Mouse (Mus musculus) MEL (cell line): Measurements from ENCODE around the gene Gm3880. TPM values are rescaled to one million over a fixed set of nuclear protein-coding genes. Genes with fewer than 3 reads are reported as not detected.

Source experiments
- DNase-seq: peaks from one replicate; pipeline ENCODE4 v3.0.0; 2011; ENCODE audit warnings: low read depth, low spot score
- H3K27ac ChIP-seq: 2 replicates; pipeline ENCODE4 v1.5.1; 2012; ENCODE audit warnings: low read depth, mild to moderate bottlenecking, control low read depth, low read length, moderate library complexity; ENCODE audit not compliant: control insufficient read depth
- H3K27me3 ChIP-seq, 2 experiments: fragments of 150-350 bp in 1 of 2; sonication (generic) in 1 of 2; 2 replicates each; pipeline ENCODE4 v1.6.1; 2012; ENCODE audit warnings: low read length in 2 of 2, mild to moderate bottlenecking in 2 of 2, improper control_type of control experiment in 1 of 2, moderate library complexity in 1 of 2; ENCODE audit not compliant: insufficient read depth in 2 of 2, control insufficient read depth in 1 of 2
- H3K36me3 ChIP-seq, 2 experiments: 2 replicates each; pipeline ENCODE4 v1.6.1; 2012 to 2014; ENCODE audit warnings: low read length in 2 of 2, improper control_type of control experiment in 1 of 2, inconsistent platforms in 1 of 2, mild to moderate bottlenecking in 1 of 2; ENCODE audit not compliant: insufficient read depth in 2 of 2, control insufficient read depth in 1 of 2
- H3K4me1 ChIP-seq, 2 experiments: fragments of 150-350 bp in 1 of 2; sonication (generic) in 1 of 2; 2 replicates each; pipeline ENCODE4 v1.6.1; 2012; ENCODE audit warnings: low read length in 2 of 2, improper control_type of control experiment in 1 of 2, mild to moderate bottlenecking in 1 of 2; ENCODE audit not compliant: insufficient read depth in 2 of 2, control insufficient read depth in 1 of 2
- H3K4me3 ChIP-seq, 2 experiments: fragments of 150-350 bp in 1 of 2; sonication (generic) in 1 of 2; 2 replicates each; pipeline ENCODE4 v1.5.1; 2012; ENCODE audit warnings: low read depth in 2 of 2, low read length in 2 of 2, mild to moderate bottlenecking in 2 of 2, moderate library complexity in 2 of 2, control low read depth in 1 of 2, improper control_type of control experiment in 1 of 2; ENCODE audit not compliant: control insufficient read depth in 1 of 2, insufficient read depth in 1 of 2
- H3K79me2 ChIP-seq: 2 replicates; pipeline ENCODE4 v1.6.1; 2012; ENCODE audit warnings: mild to moderate bottlenecking, low read length, moderate library complexity; ENCODE audit not compliant: control insufficient read depth, poor library complexity, insufficient read depth
- H3K9ac ChIP-seq: 2 replicates; pipeline ENCODE4 v1.6.1; 2012; ENCODE audit warnings: low read depth, mild to moderate bottlenecking, control low read depth, low read length, moderate library complexity; ENCODE audit not compliant: control insufficient read depth, poor library complexity, severe bottlenecking
- H3K9me3 ChIP-seq: fragments of 150-350 bp; sonication (generic); replicated peaks from 2 replicates; pipeline ENCODE4 v1.6.1; 2012; ENCODE audit warnings: mild to moderate bottlenecking, low read length, improper control_type of control experiment, moderate library complexity; ENCODE audit not compliant: insufficient read depth
- CHD1 ChIP-seq: IDR thresholded peaks from 2 replicates; pipeline ENCODE4 v1.6.1; 2012; ENCODE audit warnings: low read depth, mild to moderate bottlenecking, inconsistent platforms, low read length, improper control_type of control experiment
- E2F4 ChIP-seq: IDR thresholded peaks from 2 replicates; pipeline ENCODE4 v1.6.1; 2011; ENCODE audit warnings: low read depth, low read length, improper control_type of control experiment, borderline replicate concordance
- GATA1 ChIP-seq: IDR thresholded peaks from 2 replicates; pipeline ENCODE4 v1.6.1; 2011; ENCODE audit warnings: low read depth, low read length, improper control_type of control experiment
- MYB ChIP-seq: IDR thresholded peaks from 2 replicates; pipeline ENCODE4 v1.6.1; 2011; ENCODE audit warnings: mild to moderate bottlenecking, low read depth, low read length, improper control_type of control experiment
- NELFE ChIP-seq: IDR thresholded peaks from 2 replicates; pipeline ENCODE4 v1.6.1; 2011; ENCODE audit warnings: low read depth, low read length, improper control_type of control experiment
- NRF1 ChIP-seq: IDR thresholded peaks from 2 replicates; pipeline ENCODE4 v1.6.1; 2014; ENCODE audit warnings: low read depth, mild to moderate bottlenecking, inconsistent platforms, low read length, improper control_type of control experiment, moderate library complexity; ENCODE audit not compliant: poor library complexity, insufficient read depth, severe bottlenecking
- POLR2A ChIP-seq, 2 experiments: IDR thresholded peaks; 2 replicates each; pipeline ENCODE4 v1.6.1; 2011 to 2012; ENCODE audit warnings: low read length in 2 of 2, mild to moderate bottlenecking in 2 of 2, control low read depth in 1 of 2, improper control_type of control experiment in 1 of 2, low read depth in 1 of 2, moderate library complexity in 1 of 2; ENCODE audit not compliant: control insufficient read depth in 1 of 2, insufficient read depth in 1 of 2, poor library complexity in 1 of 2
- SIN3A ChIP-seq: IDR thresholded peaks from 2 replicates; pipeline ENCODE4 v1.6.1; 2012; ENCODE audit warnings: low read length, improper control_type of control experiment, inconsistent platforms
- UBTF ChIP-seq: IDR thresholded peaks from 2 replicates; pipeline ENCODE4 v1.6.1; 2012; ENCODE audit warnings: low read depth, mild to moderate bottlenecking, inconsistent platforms, low read length, improper control_type of control experiment, moderate library complexity, borderline replicate concordance; ENCODE audit not compliant: insufficient read depth
- ZC3H11A ChIP-seq: IDR thresholded peaks from 2 replicates; pipeline ENCODE4 v1.6.1; 2012; ENCODE audit warnings: low read depth, mild to moderate bottlenecking, inconsistent platforms, low read length, improper control_type of control experiment
- ZKSCAN1 ChIP-seq: IDR thresholded peaks from 2 replicates; pipeline ENCODE4 v1.6.1; 2012; ENCODE audit warnings: low read depth, mild to moderate bottlenecking, inconsistent platforms, low read length, improper control_type of control experiment, moderate library complexity
- polyA plus RNA-seq, 2 experiments: library from polyadenylated mRNA; stranded (reverse) in 1 of 2; unstranded in 1 of 2; fragments of >175 nt in 1 of 2; fragments of >200 nt in 1 of 2; gene quantifications; 2 replicates each; pipeline versions ENCODE4 v1.2.1 to v1.2.4; 2012; ENCODE audit warnings: low replicate concordance in 2 of 2, low read depth in 1 of 2; ENCODE audit not compliant: insufficient read length in 2 of 2, insufficient read depth in 1 of 2, missing spikeins in 1 of 2
- total RNA-seq: library from RNA; depleted of rRNA; stranded (reverse); fragments of 300-350 nt; gene quantifications from 2 replicates; pipeline ENCODE4 v1.2.3, GENCODE M21; 2012; rRNA removed

The Gm3880 gene
- total and polyA plus RNA-seq, 3 experiments: not detected

DNA sequence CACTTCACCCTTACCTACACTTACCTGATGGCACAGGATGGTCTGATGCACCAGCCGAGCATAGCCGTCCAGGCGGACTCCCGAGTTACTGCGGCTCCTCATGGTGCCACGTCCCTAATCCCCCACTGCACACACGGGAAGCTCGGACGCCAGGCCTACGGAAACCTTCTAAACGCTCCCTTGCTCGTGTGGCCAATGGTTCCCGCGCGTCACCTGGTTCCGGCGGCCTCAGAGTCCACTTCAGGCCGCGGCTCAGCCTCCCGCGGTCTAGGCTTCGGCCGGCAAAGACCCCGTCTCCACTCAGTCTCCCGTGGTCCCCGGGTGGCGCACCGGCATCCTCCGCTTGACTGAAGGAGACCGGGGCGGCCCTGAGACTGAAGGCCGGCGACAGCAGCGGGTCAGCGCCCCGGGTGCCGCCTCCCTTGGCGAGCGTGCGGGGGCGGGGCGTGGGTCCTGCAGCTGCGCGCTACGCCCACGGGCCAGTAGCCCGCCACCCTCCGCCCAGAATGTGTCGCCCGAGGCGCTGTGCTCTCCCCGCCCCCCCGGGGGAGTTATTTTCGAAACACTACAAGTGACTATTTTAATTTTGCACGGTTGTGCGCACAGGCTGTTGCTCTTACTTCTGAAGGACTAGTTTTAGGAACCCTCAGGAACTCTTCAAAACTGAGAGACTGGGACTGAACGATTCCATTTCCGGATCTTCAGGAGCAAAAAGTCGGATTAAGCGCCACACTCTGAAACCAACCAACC lies 42.8 kb downstream of the Gm3880 start, which contains the start of gene Phka1:
Gene Phka1 (minus strand): TSS at position 424 of the 750 bp plus-strand sequence.
- no peak for TF ChIP-seq E2F4
- peak; percentile 28; the same call in 1 of the 2 replicates for TF ChIP-seq SIN3A
- no peak for TF ChIP-seq ZC3H11A
- TF ChIP-seq ZKSCAN1: no peak
- TF ChIP-seq NELFE: no peak; the same call in 1 of the 2 replicates
- TF ChIP-seq CHD1: no peak
- no peak for TF ChIP-seq UBTF
- TF ChIP-seq POLR2A (IDR thresholded peaks at IDR 0.05; ENCODE audit: control insufficient read depth in 1 of 2, insufficient read depth in 1 of 2, low read depth in 1 of 2, low read length in 2 of 2, poor library complexity in 1 of 2): peak; percentile 16 to 45; a peak in 1 of 4 replicates
- TF ChIP-seq MYB: no peak
- peak; percentile 63 for TF ChIP-seq NRF1
- no peak for TF ChIP-seq GATA1
- H3K79me2 ChIP-seq: peaks cover 2% of the 10 kb centered on the region; the same call in 1 of the 2 replicates
- no peaks in the 10 kb centered on the region for H3K9me3 ChIP-seq
- peak within 1 kb of the TSS; percentile 63 for H3K27ac ChIP-seq
- peak within 1 kb of the TSS; percentile 90 to 93 for H3K4me3 ChIP-seq
- no peaks in the 10 kb centered on the region for H3K27me3 ChIP-seq
- no peaks in the 10 kb centered on the region for H3K4me1 ChIP-seq
- peaks cover 0 to 2% of the 10 kb centered on the region in 2 experiments; a peak in 1 of 4 replicates for H3K36me3 ChIP-seq
- peak; percentile 72 for DNase-seq
- peak within 1 kb of the TSS; percentile 86 for H3K9ac ChIP-seq

Other genes with a start within 250 kb of the Gm3880 start
- 8.8 and 10.0 TPM in 2 replicates for gene Hdac8, start 181.6 kb downstream of the Gm3880 start, total RNA-seq
- gene Hdac8, start 181.6 kb downstream of the Gm3880 start, polyA plus RNA-seq: 10 to 100 TPM in 1 of 2 experiments, not detected in 1; 11.8 TPM
- gene Phka1, start 42.7 kb downstream of the Gm3880 start, total RNA-seq: 2.9 and 3.0 TPM in 2 replicates
- gene Phka1, start 42.7 kb downstream of the Gm3880 start, polyA plus RNA-seq: 1 to 10 TPM in 1 of 2 experiments, not detected in 1; 3.8 TPM
- not detected in 2 replicates for gene Gm9112, start 20.7 kb upstream of the Gm3880 start, total RNA-seq
- gene Gm9112, start 20.7 kb upstream of the Gm3880 start, polyA plus RNA-seq: not detected
- not detected in 2 replicates for gene Dmrtc1b, start 20.9 kb upstream of the Gm3880 start, total RNA-seq
- not detected for gene Dmrtc1b, start 20.9 kb upstream of the Gm3880 start, polyA plus RNA-seq
- gene Dmrtc1c1, start 116.0 kb upstream of the Gm3880 start, total RNA-seq: not detected in 2 replicates
- gene Dmrtc1c1, start 116.0 kb upstream of the Gm3880 start, polyA plus RNA-seq: not detected
- not detected in 2 replicates for gene Dmrtc1c2, start 167.6 kb upstream of the Gm3880 start, total RNA-seq
- not detected for gene Dmrtc1c2, start 167.6 kb upstream of the Gm3880 start, polyA plus RNA-seq
- gene 1700031F05Rik, start 181.0 kb upstream of the Gm3880 start, total RNA-seq: not detected in 2 replicates
- gene 1700031F05Rik, start 181.0 kb upstream of the Gm3880 start, polyA plus RNA-seq: not detected
- not detected in 2 replicates for gene Dmrtc1a, start 221.7 kb upstream of the Gm3880 start, total RNA-seq
- gene Dmrtc1a, start 221.7 kb upstream of the Gm3880 start, polyA plus RNA-seq: not detected
- not detected in 2 replicates for gene 1700011M02Rik, start 221.9 kb upstream of the Gm3880 start, total RNA-seq
- gene 1700011M02Rik, start 221.9 kb upstream of the Gm3880 start, polyA plus RNA-seq: not detected
- not detected in 2 replicates for gene 1700018G05Rik, start 241.4 kb upstream of the Gm3880 start, total RNA-seq
- not detected for gene 1700018G05Rik, start 241.4 kb upstream of the Gm3880 start, polyA plus RNA-seq